Mouse (Mus musculus): ENCODE measurements around the gene Cubn. TPM values are rescaled to one million over a fixed set of nuclear protein-coding genes. Genes with fewer than 3 reads are reported as not detected.

Gene Cubn
- polyA plus RNA-seq, 1 experiment from 2014 or later, result 0.47 TPM

GRCm38 (mm10) chr2:13376166-13376565 is 115.4 kb downstream of the Cubn start:
- peaks cover 11% of the 10 kb centered on the region for H3K4me1 ChIP-seq
- no peak overlapping the region for H3K4me3 ChIP-seq (replicated peaks)
- no peaks in the 10 kb centered on the region for H3K9me3 ChIP-seq (replicated peaks)
- H3K27me3 ChIP-seq, result no peaks in the 10 kb centered on the region
- no peak for ATAC-seq (ENCODE audit: insufficient number of reproducible peaks, low FRiP score, low TSS enrichment, low read depth)
- WGBS, result 81% methylated on average over 4 of the region's 4 CpGs
- no peak overlapping the region for H3K9ac ChIP-seq
- H3K36me3 ChIP-seq, result no peaks in the 10 kb centered on the region
- no peak overlapping the region for H3K4me2 ChIP-seq (replicated peaks)
- no peak overlapping the region for H3K27ac ChIP-seq (replicated peaks)

- no peaks in the 10 kb centered on the region for H3K9me3 ChIP-seq (replicated peaks)
- 59% methylated on average over 1 of the region's 1 CpGs for WGBS
- ATAC-seq (ENCODE audit: insufficient number of reproducible peaks, low FRiP score, low TSS enrichment, low read depth), result no peak
- H3K4me2 ChIP-seq (replicated peaks), result no peak overlapping the region
- H3K27me3 ChIP-seq, result no peaks in the 10 kb centered on the region
- peaks cover 11% of the 10 kb centered on the region for H3K4me1 ChIP-seq
- H3K9ac ChIP-seq, result no peak overlapping the region
- H3K36me3 ChIP-seq, result no peaks in the 10 kb centered on the region
- no peak overlapping the region for H3K27ac ChIP-seq (replicated peaks)
- H3K4me3 ChIP-seq (replicated peaks), result no peak overlapping the region
These were observed 118.3 kb downstream of the Cubn start for GRCm38 (mm10) chr2:13373291-13373690.

GRCm38 (mm10) chr2:13372825-13373224 is 118.8 kb downstream of the Cubn start:
- Histone ChIP-seq H3K27me3 (no peaks in the 10 kb centered on the region), H3K36me3 (no peaks in the 10 kb centered on the region), H3K4me3 (replicated peaks) (no peak overlapping the region), H3K9ac (no peak overlapping the region), H3K4me2 (replicated peaks) (no peak overlapping the region), H3K27ac (replicated peaks) (peak overlapping the region; percentile 84), H3K4me1 (peaks cover 11% of the 10 kb centered on the region), H3K9me3 (replicated peaks) (no peaks in the 10 kb centered on the region)
- 29% methylated on average over 3 of the region's 3 CpGs for WGBS
- ATAC-seq (ENCODE audit: insufficient number of reproducible peaks, low FRiP score, low TSS enrichment, low read depth), result 0 out of 2 replicates have a peak, but pooled peaks have one; percentile 43

- no peak overlapping the region for H3K4me3 ChIP-seq (replicated peaks)
- H3K36me3 ChIP-seq, result no peaks in the 10 kb centered on the region
- ATAC-seq (ENCODE audit: insufficient number of reproducible peaks, low FRiP score, low TSS enrichment, low read depth), result peak; percentile 80
- no peak overlapping the region for H3K9ac ChIP-seq
- H3K9me3 ChIP-seq (replicated peaks), result no peaks in the 10 kb centered on the region
- H3K27me3 ChIP-seq, result no peaks in the 10 kb centered on the region
- H3K4me2 ChIP-seq (replicated peaks), result no peak overlapping the region
- H3K27ac ChIP-seq (replicated peaks), result peak overlapping the region; percentile 84
- WGBS, result 3% methylated on average over 5 of the region's 5 CpGs
- H3K4me1 ChIP-seq, result peaks cover 11% of the 10 kb centered on the region
These were observed 119.3 kb downstream of the Cubn start for GRCm38 (mm10) chr2:13372256-13372824.

GRCm38 (mm10) chr2:13371797-13372170 is 119.8 kb downstream of the Cubn start:
- Histone ChIP-seq H3K4me3 (replicated peaks) (no peak overlapping the region), H3K4me2 (replicated peaks) (no peak overlapping the region), H3K36me3 (no peaks in the 10 kb centered on the region), H3K4me1 (peaks cover 11% of the 10 kb centered on the region), H3K9ac (no peak overlapping the region), H3K27ac (replicated peaks) (peak overlapping the region; percentile 84), H3K9me3 (replicated peaks) (no peaks in the 10 kb centered on the region), H3K27me3 (no peaks in the 10 kb centered on the region)
- peak; percentile 55 for ATAC-seq (ENCODE audit: insufficient number of reproducible peaks, low FRiP score, low TSS enrichment, low read depth)
- 4% methylated on average over 4 of the region's 4 CpGs for WGBS

GRCm38 (mm10) chr2:13371072-13371796 is 120.4 kb downstream of the Cubn start:
- ATAC-seq (ENCODE audit: insufficient number of reproducible peaks, low FRiP score, low TSS enrichment, low read depth), result no peak
- peaks cover 11% of the 10 kb centered on the region for H3K4me1 ChIP-seq
- no peak overlapping the region for H3K4me2 ChIP-seq (replicated peaks)
- H3K9ac ChIP-seq, result no peak overlapping the region
- no peaks in the 10 kb centered on the region for H3K9me3 ChIP-seq (replicated peaks)
- H3K27ac ChIP-seq (replicated peaks), result peak overlapping the region; percentile 84
- no peaks in the 10 kb centered on the region for H3K36me3 ChIP-seq
- no peaks in the 10 kb centered on the region for H3K27me3 ChIP-seq
- H3K4me3 ChIP-seq (replicated peaks), result no peak overlapping the region
- WGBS, result 56% methylated on average over 10 of the region's 10 CpGs

- Histone ChIP-seq H3K36me3 (no peaks in the 10 kb centered on the region), H3K4me1 (peaks cover 11% of the 10 kb centered on the region), H3K4me2 (replicated peaks) (no peak overlapping the region), H3K27ac (replicated peaks) (0 out of 2 replicates have a peak overlapping the region, but pooled peaks have one; percentile 84), H3K9ac (no peak overlapping the region), H3K27me3 (no peaks in the 10 kb centered on the region), H3K9me3 (replicated peaks) (no peaks in the 10 kb centered on the region), H3K4me3 (replicated peaks) (no peak overlapping the region)
- no peak for ATAC-seq (ENCODE audit: insufficient number of reproducible peaks, low FRiP score, low TSS enrichment, low read depth)
- WGBS, result 63% methylated on average over 2 of the region's 2 CpGs
These were observed 121.1 kb downstream of the Cubn start for GRCm38 (mm10) chr2:13370556-13370955.

GRCm38 (mm10) chr2:13368517-13368916 is 123.1 kb downstream of the Cubn start:
- no peak overlapping the region for H3K27ac ChIP-seq (replicated peaks)

GRCm38 (mm10) chr2:13357885-13358552 is 133.6 kb downstream of the Cubn start:
- no peak overlapping the region for H3K4me2 ChIP-seq (replicated peaks)
- 43% methylated on average over 7 of the region's 7 CpGs for WGBS
- ATAC-seq (ENCODE audit: insufficient number of reproducible peaks, low FRiP score, low TSS enrichment, low read depth), result no peak
- no peaks in the 10 kb centered on the region for H3K27me3 ChIP-seq
- H3K27ac ChIP-seq (replicated peaks), result peak overlapping the region; percentile 77
- H3K4me1 ChIP-seq, result peaks cover 11% of the 10 kb centered on the region; the same call in 1 of the 2 replicates
- H3K9ac ChIP-seq, result no peak overlapping the region
- H3K9me3 ChIP-seq (replicated peaks), result no peaks in the 10 kb centered on the region
- H3K36me3 ChIP-seq, result no peaks in the 10 kb centered on the region
- no peak overlapping the region for H3K4me3 ChIP-seq (replicated peaks)

More at GRCm38 (mm10) chr2:13368517-13368916, 123.1 kb downstream of the Cubn start:
- WGBS, result 70% methylated on average over 3 of the region's 3 CpGs
- H3K4me3 ChIP-seq (replicated peaks), result no peak overlapping the region
- H3K36me3 ChIP-seq, result no peaks in the 10 kb centered on the region
- H3K4me2 ChIP-seq (replicated peaks), result no peak overlapping the region
- no peak overlapping the region for H3K9ac ChIP-seq
- no peak for ATAC-seq (ENCODE audit: insufficient number of reproducible peaks, low FRiP score, low TSS enrichment, low read depth)
- H3K4me1 ChIP-seq, result peaks cover 11% of the 10 kb centered on the region
- H3K27me3 ChIP-seq, result no peaks in the 10 kb centered on the region
- no peaks in the 10 kb centered on the region for H3K9me3 ChIP-seq (replicated peaks)

GRCm38 (mm10) chr2:13352775-13353174 is 138.8 kb downstream of the Cubn start:
- no peak overlapping the region for H3K4me2 ChIP-seq (replicated peaks)
- WGBS, result 64% methylated on average over 3 of the region's 3 CpGs
- peak; percentile 67; the same call in 1 of the 2 replicates for ATAC-seq (ENCODE audit: insufficient number of reproducible peaks, low FRiP score, low TSS enrichment, low read depth)

GRCm38 (mm10) chr2:13352112-13352728 is 139.4 kb downstream of the Cubn start:
- 51% methylated on average over 1 of the region's 1 CpGs for WGBS
- Histone ChIP-seq H3K36me3 (no peaks in the 10 kb centered on the region), H3K4me2 (replicated peaks) (no peak overlapping the region), H3K9ac (no peak overlapping the region), H3K9me3 (replicated peaks) (no peaks in the 10 kb centered on the region), H3K27me3 (no peaks in the 10 kb centered on the region), H3K4me1 (no peaks in the 10 kb centered on the region; the same call in 1 of the 2 replicates), H3K27ac (replicated peaks) (peak overlapping the region; percentile 75), H3K4me3 (replicated peaks) (no peak overlapping the region)
- peak; percentile 89 for ATAC-seq (ENCODE audit: insufficient number of reproducible peaks, low FRiP score, low TSS enrichment, low read depth)

More at GRCm38 (mm10) chr2:13352775-13353174, 138.8 kb downstream of the Cubn start:
- Histone ChIP-seq H3K9ac (no peak overlapping the region), H3K27ac (replicated peaks) (peak overlapping the region; percentile 75), H3K27me3 (no peaks in the 10 kb centered on the region), H3K4me1 (peaks cover 4% of the 10 kb centered on the region; the same call in 1 of the 2 replicates), H3K4me3 (replicated peaks) (no peak overlapping the region), H3K36me3 (no peaks in the 10 kb centered on the region), H3K9me3 (replicated peaks) (no peaks in the 10 kb centered on the region)

All from embryonic facial prominence, embryonic 15.5 days (tissue).